Mouse (Mus musculus) liver, adult (tissue): ENCODE measurements around the gene Stap1.

Source experiments
- GATA4 ChIP-seq: IDR thresholded peaks from 2 replicates; pipeline ENCODE4 v1.6.1; 2014; ENCODE audit warnings: mild to moderate bottlenecking, low read length; ENCODE audit not compliant: insufficient replicate concordance

Gene Stap1

GRCm38 (mm10) chr5:86071538-86071937 lies at the start of gene Stap1:
Gene Stap1 (plus strand): TSS chr5:86071746.
- no peak for TF ChIP-seq GATA4

- TF ChIP-seq GATA4, result no peak
Measured at GRCm38 (mm10) chr5:86029820-86030219, 41.7 kb upstream of the Stap1 start.

- no peak for TF ChIP-seq GATA4
Measured at GRCm38 (mm10) chr5:86063501-86063900, 8.0 kb upstream of the Stap1 start.

GRCm38 (mm10) chr5:86065101-86065875 lies 6.3 kb upstream of the Stap1 start, which contains the start of gene Cenpc1:
Gene Cenpc1 (minus strand): TSS chr5:86065583.
- TF ChIP-seq GATA4, result peak; percentile 35; the same call in 1 of the 2 replicates

GRCm38 (mm10) chr5:86065876-86066550 lies 5.5 kb upstream of the Stap1 start:
- TF ChIP-seq GATA4, result no peak

- no peak; the same call in 1 of the 2 replicates for TF ChIP-seq GATA4
Measured at GRCm38 (mm10) chr5:86066551-86066929, 5.0 kb upstream of the Stap1 start.

GRCm38 (mm10) chr5:86068451-86068850 lies 3.1 kb upstream of the Stap1 start:
- TF ChIP-seq GATA4, result no peak

GRCm38 (mm10) chr5:86069121-86069520 lies 2.4 kb upstream of the Stap1 start:
- TF ChIP-seq GATA4, result no peak

GRCm38 (mm10) chr5:86072756-86073386 lies 1.3 kb downstream of the Stap1 start:
- no peak for TF ChIP-seq GATA4

- TF ChIP-seq GATA4, result no peak
Measured at GRCm38 (mm10) chr5:86078720-86079334, 7.3 kb downstream of the Stap1 start.

GRCm38 (mm10) chr5:86083987-86084386 lies 12.4 kb downstream of the Stap1 start:
- no peak for TF ChIP-seq GATA4

- no peak for TF ChIP-seq GATA4
Measured at GRCm38 (mm10) chr5:86084979-86085378, 13.4 kb downstream of the Stap1 start.

- TF ChIP-seq GATA4, result no peak
Measured at GRCm38 (mm10) chr5:86086751-86087150, 15.2 kb downstream of the Stap1 start.

- TF ChIP-seq GATA4, result no peak
Measured at GRCm38 (mm10) chr5:86094754-86095153, 23.2 kb downstream of the Stap1 start.

- TF ChIP-seq GATA4, result no peak
Measured at GRCm38 (mm10) chr5:86098988-86099387, 27.4 kb downstream of the Stap1 start.
